Mouse (Mus musculus): ENCODE measurements at regions not wholly inside any gene's neighbourhood (a gene's known extent, or its start where the extent isn't known, plus 50 kb on each side); places are given as distances from the start of the nearest gene placed in this dataset.

- no peaks in the 10 kb centered on the region for H3K36me3 ChIP-seq (replicated peaks; ENCODE audit: control insufficient read depth, insufficient read depth)
- DNase-seq (ENCODE audit: low spot score) = peak; percentile 66
- H3K4me3 ChIP-seq (replicated peaks; ENCODE audit: low read length) = no peak overlapping the region
- peak; percentile 86 for ATAC-seq (ENCODE audit: low FRiP score)
- peak overlapping the region; percentile 23 for H3K4me2 ChIP-seq (replicated peaks)
- peaks cover 11% of the 10 kb centered on the region; the same call in 1 of the 2 replicates for H3K4me1 ChIP-seq (replicated peaks; ENCODE audit: control insufficient read depth, insufficient read depth, low read length)
- WGBS = 23% methylated on average over 16 of the region's 16 CpGs
- no peak overlapping the region for H3K9ac ChIP-seq
- H3K27ac ChIP-seq = peak overlapping the region; percentile 80
- H3K9me3 ChIP-seq (ENCODE audit: control insufficient read depth, low read length) = no peaks in the 10 kb centered on the region
- no peaks in the 10 kb centered on the region for H3K27me3 ChIP-seq (ENCODE audit: control insufficient read depth, insufficient read depth, low read length)
Measured at GRCm38 (mm10) chr4:81726761-81727723, 284.4 kb upstream of the Mpdz start.

DNA sequence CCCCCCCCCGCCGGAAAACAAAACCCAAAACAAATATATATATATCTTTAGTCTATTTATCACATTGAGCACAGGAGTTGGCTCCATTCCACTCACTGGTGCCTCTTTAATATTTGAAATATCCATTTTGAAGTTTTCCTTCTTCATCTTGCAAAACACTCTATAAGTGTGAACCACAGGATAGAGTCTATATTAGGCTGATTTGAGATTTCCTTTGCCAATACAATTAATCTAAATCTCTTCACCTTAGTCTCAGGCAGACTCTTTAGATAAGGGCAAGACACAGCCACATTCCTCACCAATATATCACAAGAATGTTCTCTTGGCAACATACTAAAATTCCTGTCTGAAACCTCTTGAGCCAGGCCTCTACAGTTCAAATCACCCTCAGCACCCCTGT, 282.1 kb upstream of the Mpdz start:
- Histone ChIP-seq H3K4me3 (replicated peaks; ENCODE audit: low read length) (no peak overlapping the region), H3K4me1 (replicated peaks; ENCODE audit: control insufficient read depth, insufficient read depth, low read length) (peaks cover 11% of the 10 kb centered on the region; the same call in 1 of the 2 replicates), H3K9me3 (ENCODE audit: control insufficient read depth, low read length) (no peaks in the 10 kb centered on the region), H3K9ac (no peak overlapping the region), H3K36me3 (replicated peaks; ENCODE audit: control insufficient read depth, insufficient read depth) (no peaks in the 10 kb centered on the region), H3K27me3 (ENCODE audit: control insufficient read depth, insufficient read depth, low read length) (no peaks in the 10 kb centered on the region), H3K4me2 (replicated peaks) (no peak overlapping the region), H3K27ac (no peak overlapping the region)
- no peak for DNase-seq (ENCODE audit: low spot score)
- ATAC-seq (ENCODE audit: low FRiP score) = no peak
- 98% methylated on average over 2 of the region's 2 CpGs for WGBS

DNA sequence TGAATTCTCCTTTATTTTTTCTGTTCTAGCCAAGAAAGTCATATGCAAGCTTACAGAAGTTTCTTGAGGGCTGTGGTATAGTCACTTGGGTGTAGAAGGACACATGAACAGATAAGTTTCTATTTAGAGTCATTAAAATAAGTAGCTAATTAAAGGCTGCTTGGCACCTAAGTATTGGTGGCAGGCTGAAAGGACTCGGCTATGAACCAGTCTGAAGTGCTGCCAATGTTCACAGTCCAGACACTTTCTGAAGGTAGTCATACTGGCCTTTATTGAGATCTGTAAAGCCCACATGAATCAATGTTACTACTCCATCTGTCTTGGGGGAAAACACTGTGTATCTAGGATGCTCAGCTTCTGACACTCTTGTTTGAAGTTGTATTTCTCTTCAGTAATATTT, 269.8 kb upstream of the Mpdz start:
- H3K9ac ChIP-seq = no peak overlapping the region
- no peak overlapping the region for H3K4me2 ChIP-seq (replicated peaks)
- DNase-seq (ENCODE audit: low spot score) (no peak), ATAC-seq (ENCODE audit: low FRiP score) (no peak)
- no peaks in the 10 kb centered on the region for H3K36me3 ChIP-seq (replicated peaks; ENCODE audit: control insufficient read depth, insufficient read depth)
- no peaks in the 10 kb centered on the region for H3K4me1 ChIP-seq (replicated peaks; ENCODE audit: control insufficient read depth, insufficient read depth, low read length)
- 77% methylated on average over 1 of the region's 1 CpGs for whole genome bisulfite sequencing
- H3K9me3 ChIP-seq (ENCODE audit: control insufficient read depth, low read length) = no peaks in the 10 kb centered on the region
- H3K27me3 ChIP-seq (ENCODE audit: control insufficient read depth, insufficient read depth, low read length) = no peaks in the 10 kb centered on the region
- no peak overlapping the region for H3K4me3 ChIP-seq (replicated peaks; ENCODE audit: low read length)
- no peak overlapping the region for H3K27ac ChIP-seq

GRCm38 (mm10) chr4:81695182-81695581, 252.6 kb upstream of the Mpdz start:
- no peaks in the 10 kb centered on the region for H3K36me3 ChIP-seq (replicated peaks; ENCODE audit: control insufficient read depth, insufficient read depth)
- DNase-seq (ENCODE audit: low spot score) (no peak), ATAC-seq (ENCODE audit: low FRiP score) (no peak)
- H3K4me1 ChIP-seq (replicated peaks; ENCODE audit: control insufficient read depth, insufficient read depth, low read length) = no peaks in the 10 kb centered on the region
- H3K9me3 ChIP-seq (ENCODE audit: control insufficient read depth, low read length) = no peaks in the 10 kb centered on the region
- H3K4me2 ChIP-seq (replicated peaks) = no peak overlapping the region
- H3K4me3 ChIP-seq (replicated peaks; ENCODE audit: low read length) = no peak overlapping the region
- H3K9ac ChIP-seq = no peak overlapping the region
- no peaks in the 10 kb centered on the region for H3K27me3 ChIP-seq (ENCODE audit: control insufficient read depth, insufficient read depth, low read length)
- no peak overlapping the region for H3K27ac ChIP-seq

GRCm38 (mm10) chr4:81677205-81677604, 234.6 kb upstream of the Mpdz start:
- 74% methylated on average over 2 of the region's 2 CpGs for WGBS
- DNase-seq (ENCODE audit: low spot score) = no peak

GRCm38 (mm10) chr4:81674871-81675270, 232.3 kb upstream of the Mpdz start:
- Histone ChIP-seq H3K27ac (no peak overlapping the region), H3K9me3 (ENCODE audit: control insufficient read depth, low read length) (no peaks in the 10 kb centered on the region), H3K27me3 (ENCODE audit: control insufficient read depth, insufficient read depth, low read length) (no peaks in the 10 kb centered on the region), H3K4me1 (replicated peaks; ENCODE audit: control insufficient read depth, insufficient read depth, low read length) (no peaks in the 10 kb centered on the region), H3K36me3 (replicated peaks; ENCODE audit: control insufficient read depth, insufficient read depth) (no peaks in the 10 kb centered on the region), H3K4me2 (replicated peaks) (no peak overlapping the region), H3K9ac (no peak overlapping the region), H3K4me3 (replicated peaks; ENCODE audit: low read length) (no peak overlapping the region)
- WGBS = 91% methylated on average over 2 of the region's 2 CpGs
- ATAC-seq (ENCODE audit: low FRiP score) (no peak), DNase-seq (ENCODE audit: low spot score) (no peak)

More at GRCm38 (mm10) chr4:81677205-81677604, 234.6 kb upstream of the Mpdz start:
- no peak for ATAC-seq (ENCODE audit: low FRiP score)
- Histone ChIP-seq H3K27ac (no peak overlapping the region), H3K4me1 (replicated peaks; ENCODE audit: control insufficient read depth, insufficient read depth, low read length) (no peaks in the 10 kb centered on the region), H3K27me3 (ENCODE audit: control insufficient read depth, insufficient read depth, low read length) (no peaks in the 10 kb centered on the region), H3K4me3 (replicated peaks; ENCODE audit: low read length) (no peak overlapping the region), H3K9ac (no peak overlapping the region), H3K36me3 (replicated peaks; ENCODE audit: control insufficient read depth, insufficient read depth) (no peaks in the 10 kb centered on the region), H3K9me3 (ENCODE audit: control insufficient read depth, low read length) (no peaks in the 10 kb centered on the region), H3K4me2 (replicated peaks) (no peak overlapping the region)

DNA sequence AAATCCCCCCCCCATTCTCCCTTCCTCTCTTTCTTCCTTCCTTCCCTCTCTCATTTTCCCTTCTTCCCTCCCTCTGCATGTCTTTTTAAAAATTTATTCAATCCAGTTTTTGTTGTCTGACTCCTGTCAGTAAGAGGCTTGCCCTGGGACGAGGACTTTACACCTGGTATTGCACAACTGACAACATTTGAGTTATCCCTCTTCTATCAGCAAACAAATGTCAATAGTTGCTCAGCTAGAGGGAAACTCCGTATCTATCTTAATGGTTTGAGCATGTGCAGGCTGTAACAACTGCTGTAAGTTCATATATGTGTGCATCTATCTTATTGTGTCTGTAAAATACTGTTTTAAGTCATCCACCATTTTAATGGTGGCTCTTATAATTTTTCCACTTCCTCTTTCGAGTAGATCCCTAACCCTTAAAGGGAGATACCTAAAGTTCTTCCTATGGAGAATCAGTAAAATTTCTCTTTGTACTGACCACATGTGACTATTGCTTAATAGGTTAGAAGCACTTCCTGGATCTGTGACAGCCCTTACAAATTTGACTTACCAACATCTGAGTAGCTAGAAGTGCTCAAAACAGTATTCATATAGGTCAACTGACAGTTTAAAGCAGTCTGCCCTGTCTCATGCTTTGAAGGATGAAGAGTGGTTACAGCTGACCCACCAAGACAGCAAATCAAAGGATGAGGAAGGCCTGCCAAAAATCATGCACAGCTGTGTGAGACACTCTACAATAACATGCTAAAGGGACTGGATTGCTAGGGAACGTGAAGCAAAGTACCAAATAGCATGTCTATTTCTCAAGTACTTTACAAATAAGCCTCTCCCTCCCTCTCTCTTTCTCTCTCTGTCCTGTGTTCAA, 231.0 kb upstream of the Mpdz start:
- ATAC-seq (ENCODE audit: low FRiP score) (no peak), DNase-seq (ENCODE audit: low spot score) (no peak)
- H3K4me2 ChIP-seq (replicated peaks) = no peak overlapping the region
- H3K9ac ChIP-seq = no peak overlapping the region
- no peak overlapping the region for H3K27ac ChIP-seq
- H3K4me1 ChIP-seq (replicated peaks; ENCODE audit: control insufficient read depth, insufficient read depth, low read length) = 0 out of 2 replicates have a peak, but pooled peaks cover 6% of the 10 kb centered on the region
- no peaks in the 10 kb centered on the region for H3K27me3 ChIP-seq (ENCODE audit: control insufficient read depth, insufficient read depth, low read length)
- no peaks in the 10 kb centered on the region for H3K9me3 ChIP-seq (ENCODE audit: control insufficient read depth, low read length)
- H3K36me3 ChIP-seq (replicated peaks; ENCODE audit: control insufficient read depth, insufficient read depth) = no peaks in the 10 kb centered on the region
- 87% methylated on average over 4 of the region's 4 CpGs for WGBS
- H3K4me3 ChIP-seq (replicated peaks; ENCODE audit: low read length) = no peak overlapping the region

DNA sequence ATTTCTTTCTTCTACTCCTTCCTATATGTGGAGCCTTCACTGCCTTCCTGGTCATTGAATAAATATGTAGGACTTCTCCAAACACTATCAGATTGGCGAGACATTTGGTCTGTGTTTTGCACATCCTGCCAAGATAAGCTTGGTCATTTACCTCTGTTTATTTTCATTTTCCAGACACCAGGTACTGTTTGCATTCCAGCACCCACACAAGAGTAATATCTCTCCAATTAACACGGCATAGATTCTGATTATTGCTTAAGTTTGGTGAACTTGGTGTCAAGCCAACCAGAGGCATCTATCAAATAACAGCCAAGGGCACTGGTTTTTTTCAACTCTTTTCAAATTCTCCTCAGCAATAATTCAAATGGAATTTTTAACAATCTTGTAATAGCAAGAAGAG, 229.4 kb upstream of the Mpdz start:
- H3K9ac ChIP-seq = no peak overlapping the region
- no peak overlapping the region for H3K4me3 ChIP-seq (replicated peaks; ENCODE audit: low read length)
- H3K27me3 ChIP-seq (ENCODE audit: control insufficient read depth, insufficient read depth, low read length) = no peaks in the 10 kb centered on the region
- DNase-seq (ENCODE audit: low spot score) (no peak), ATAC-seq (ENCODE audit: low FRiP score) (no peak)
- H3K4me1 ChIP-seq (replicated peaks; ENCODE audit: control insufficient read depth, insufficient read depth, low read length) = 0 out of 2 replicates have a peak, but pooled peaks cover 6% of the 10 kb centered on the region
- H3K36me3 ChIP-seq (replicated peaks; ENCODE audit: control insufficient read depth, insufficient read depth) = no peaks in the 10 kb centered on the region
- H3K27ac ChIP-seq = no peak overlapping the region
- WGBS = 84% methylated on average over 2 of the region's 2 CpGs
- H3K4me2 ChIP-seq (replicated peaks) = no peak overlapping the region
- no peaks in the 10 kb centered on the region for H3K9me3 ChIP-seq (ENCODE audit: control insufficient read depth, low read length)

DNA sequence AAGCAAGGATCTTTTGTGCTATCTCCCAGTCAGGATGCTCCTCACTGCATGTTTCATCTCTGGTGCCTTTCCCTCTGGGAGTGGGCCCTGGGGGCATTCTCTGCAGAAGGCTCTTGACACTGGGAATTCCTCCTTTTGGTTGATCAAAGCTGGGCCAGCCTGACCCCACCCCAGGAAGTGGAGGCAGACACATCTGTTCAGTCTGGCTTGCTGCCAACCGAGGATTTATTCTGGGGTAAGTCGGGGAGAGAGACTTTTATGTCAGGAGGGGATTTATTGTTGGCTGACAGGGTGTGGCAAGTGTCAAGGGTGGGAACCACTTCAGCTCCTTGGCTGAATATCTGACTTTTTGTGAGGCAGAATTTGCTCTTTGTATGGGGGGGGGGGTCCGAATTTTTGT, 226.6 kb upstream of the Mpdz start:
- 31% methylated on average over 3 of the region's 3 CpGs for WGBS
- H3K27ac ChIP-seq = no peak overlapping the region
- H3K4me3 ChIP-seq (replicated peaks; ENCODE audit: low read length) = no peak overlapping the region
- no peak; the same call in 1 of the 2 replicates for ATAC-seq (ENCODE audit: low FRiP score)
- no peak overlapping the region for H3K4me2 ChIP-seq (replicated peaks)
- no peak overlapping the region for H3K9ac ChIP-seq
- peak; percentile 53 for DNase-seq (ENCODE audit: low spot score)
- H3K27me3 ChIP-seq (ENCODE audit: control insufficient read depth, insufficient read depth, low read length) = no peaks in the 10 kb centered on the region
- no peaks in the 10 kb centered on the region for H3K36me3 ChIP-seq (replicated peaks; ENCODE audit: control insufficient read depth, insufficient read depth)
- H3K9me3 ChIP-seq (ENCODE audit: control insufficient read depth, low read length) = peaks cover 1% of the 10 kb centered on the region; the same call in 1 of the 2 replicates
- 0 out of 2 replicates have a peak, but pooled peaks cover 6% of the 10 kb centered on the region for H3K4me1 ChIP-seq (replicated peaks; ENCODE audit: control insufficient read depth, insufficient read depth, low read length)
